Mouse (Mus musculus) c-Kit-negative CD71-positive TER-119-positive erythroid progenitor cells, embryonic 14.5 days (primary cell): ENCODE results near the gene Kalrn.

Experiments used
- DNase-seq: peaks from one replicate; pipeline ENCODE4 v3.0.0-alpha.2; 2013; ENCODE audit warnings: low read depth, low spot score

Kalrn gene

GRCm38 (mm10) chr16:34192959-34193842 lies 380.1 kb downstream of the Kalrn start:
- no peak for DNase-seq

DNA sequence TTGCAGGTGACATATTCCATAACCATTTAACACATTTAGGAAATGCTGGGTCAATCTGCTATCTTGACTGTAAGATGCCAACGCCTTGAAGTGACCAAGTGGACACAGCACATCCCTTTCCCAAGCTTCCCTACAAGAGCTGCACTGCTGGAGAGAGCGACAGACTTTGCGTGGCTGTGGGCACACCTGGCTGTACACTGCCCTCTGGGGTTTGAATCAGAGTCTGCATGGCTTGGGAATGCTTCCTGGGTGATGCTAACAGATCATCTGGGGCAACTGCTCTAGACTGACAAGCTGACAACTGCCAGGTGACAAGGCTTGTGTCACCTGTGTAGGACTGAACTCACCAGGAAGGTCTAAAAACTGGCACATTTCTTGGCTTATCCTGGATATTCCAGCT lies 388.6 kb downstream of the Kalrn start:
- DNase-seq, result no peak

GRCm38 (mm10) chr16:34183186-34183585 lies 390.1 kb downstream of the Kalrn start:
- no peak for DNase-seq

DNA sequence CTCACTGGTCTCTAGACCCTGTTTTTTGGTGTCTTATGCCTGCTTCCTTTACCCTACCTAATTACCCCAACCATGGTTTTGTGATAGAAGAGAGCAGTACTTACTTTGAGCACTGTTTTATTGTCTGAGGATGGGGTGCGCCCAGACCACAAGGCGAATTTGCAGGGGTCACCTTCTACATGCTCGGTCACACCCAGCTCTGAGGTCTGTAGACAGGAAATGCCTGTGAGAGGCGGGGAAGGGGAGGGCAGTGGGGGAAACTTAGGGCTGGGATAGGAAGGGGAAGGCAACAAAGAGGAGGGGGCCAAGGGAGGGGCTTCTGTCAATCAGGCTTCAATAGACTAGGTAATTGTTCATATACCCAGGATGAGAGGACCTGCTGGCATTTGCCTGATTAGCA lies 397.7 kb downstream of the Kalrn start:
- no peak for DNase-seq

DNA sequence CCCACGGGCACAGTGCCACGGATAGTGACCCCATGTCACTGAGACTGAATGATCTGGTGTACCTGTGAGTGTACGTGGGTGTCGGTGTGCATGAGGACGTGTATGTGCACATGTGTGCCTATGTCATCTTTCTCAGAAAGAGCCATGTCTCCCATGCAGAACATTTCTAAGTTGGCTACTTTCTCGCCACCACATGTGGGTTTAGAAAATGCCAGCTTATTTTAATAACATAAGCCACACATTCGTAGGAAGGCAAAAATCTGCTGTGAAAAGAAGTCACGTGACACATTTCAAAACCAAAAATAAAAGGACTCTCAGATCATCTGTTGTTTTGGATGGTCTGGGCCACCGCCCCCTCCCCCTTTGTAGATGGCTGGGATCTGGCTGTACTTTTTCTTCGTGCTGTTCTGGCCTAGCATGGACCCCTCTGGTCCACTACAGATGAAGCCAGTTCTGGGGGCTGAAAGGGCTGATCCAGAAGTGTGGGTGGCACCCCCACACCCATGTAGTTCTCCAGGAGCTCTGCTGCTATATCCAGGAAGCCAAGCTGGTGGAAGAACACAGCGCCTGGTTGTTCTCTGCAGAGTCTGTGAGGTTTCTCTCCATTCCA lies 400.7 kb downstream of the Kalrn start:
- no peak for DNase-seq

- DNase-seq, result no peak
Observed at GRCm38 (mm10) chr16:34167042-34167441, 406.3 kb downstream of the Kalrn start.

DNA sequence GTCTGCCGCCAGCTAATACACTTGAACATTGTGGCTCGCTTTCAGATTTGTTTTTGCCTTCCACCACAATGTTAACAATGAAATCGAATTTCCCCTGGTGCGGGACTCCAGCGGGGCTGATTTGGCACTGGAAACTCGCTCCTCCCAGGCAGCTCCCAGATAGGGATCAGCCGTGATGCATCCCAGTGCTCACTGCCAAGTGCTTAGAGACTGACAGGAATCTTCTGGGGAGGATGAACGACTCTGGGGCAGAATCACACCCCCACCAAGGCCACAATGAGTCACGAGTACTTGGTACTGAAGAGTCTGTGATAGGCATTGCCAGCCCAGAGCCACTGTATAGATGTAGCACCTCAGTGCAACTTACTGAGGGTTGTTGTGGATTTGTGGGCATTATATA lies 410.2 kb downstream of the Kalrn start:
- no peak for DNase-seq

- no peak for DNase-seq
Observed at GRCm38 (mm10) chr16:34159576-34159975, 413.8 kb downstream of the Kalrn start.

GRCm38 (mm10) chr16:34157386-34158135 lies 415.8 kb downstream of the Kalrn start:
- DNase-seq, result no peak

- no peak for DNase-seq
Observed at GRCm38 (mm10) chr16:34155696-34156095, 417.6 kb downstream of the Kalrn start.

GRCm38 (mm10) chr16:34154903-34155302 lies 418.4 kb downstream of the Kalrn start:
- no peak for DNase-seq

DNA sequence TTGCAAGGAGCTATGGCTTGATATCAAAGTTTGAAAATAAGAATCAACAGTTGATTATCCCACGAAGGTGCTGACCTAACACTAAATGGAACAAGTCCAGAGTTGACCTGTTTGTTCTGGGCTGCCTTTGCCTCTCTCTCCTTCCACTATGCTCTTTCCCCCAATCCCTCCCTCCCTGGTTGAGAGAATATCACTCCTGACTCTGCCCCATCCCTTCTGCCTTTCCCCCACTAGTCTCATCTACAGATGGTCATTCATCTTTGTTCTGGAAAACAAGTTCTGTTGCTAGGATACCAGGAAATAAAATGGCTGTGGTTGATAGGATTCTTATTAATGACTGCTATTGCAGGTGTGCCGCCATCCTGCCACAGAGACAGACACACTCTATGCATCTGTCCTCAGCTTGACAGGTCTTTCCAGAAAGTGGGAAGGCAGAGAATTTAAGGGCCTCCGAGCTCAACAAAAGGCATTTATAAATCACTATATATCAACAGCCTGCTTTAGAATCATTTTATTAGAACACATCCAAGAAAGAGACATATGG lies 421.7 kb downstream of the Kalrn start:
- no peak for DNase-seq

GRCm38 (mm10) chr16:34141670-34142069 lies 431.7 kb downstream of the Kalrn start:
- DNase-seq, result no peak

DNA sequence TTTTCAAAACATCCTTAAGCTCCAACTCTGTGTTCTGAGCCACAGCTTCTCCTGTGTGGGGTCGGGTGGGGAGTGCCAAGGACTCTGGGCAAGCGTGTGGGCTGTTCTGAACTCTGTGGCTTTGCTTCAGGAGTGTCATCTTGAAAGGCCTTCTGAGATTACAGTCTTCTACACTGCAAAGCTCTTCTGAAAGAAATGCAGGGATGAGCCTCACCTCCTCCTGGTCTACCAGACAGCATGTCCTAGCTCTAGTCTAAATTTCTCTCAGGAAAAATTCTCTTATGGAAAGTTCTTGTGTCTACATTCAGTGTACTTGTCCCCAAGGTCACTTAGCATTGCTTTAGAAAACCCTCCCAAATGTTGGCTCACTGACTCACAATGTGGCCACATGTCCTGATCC lies 438.3 kb downstream of the Kalrn start:
- DNase-seq, result no peak

GRCm38 (mm10) chr16:34134628-34135027 lies 438.7 kb downstream of the Kalrn start:
- no peak for DNase-seq

DNA sequence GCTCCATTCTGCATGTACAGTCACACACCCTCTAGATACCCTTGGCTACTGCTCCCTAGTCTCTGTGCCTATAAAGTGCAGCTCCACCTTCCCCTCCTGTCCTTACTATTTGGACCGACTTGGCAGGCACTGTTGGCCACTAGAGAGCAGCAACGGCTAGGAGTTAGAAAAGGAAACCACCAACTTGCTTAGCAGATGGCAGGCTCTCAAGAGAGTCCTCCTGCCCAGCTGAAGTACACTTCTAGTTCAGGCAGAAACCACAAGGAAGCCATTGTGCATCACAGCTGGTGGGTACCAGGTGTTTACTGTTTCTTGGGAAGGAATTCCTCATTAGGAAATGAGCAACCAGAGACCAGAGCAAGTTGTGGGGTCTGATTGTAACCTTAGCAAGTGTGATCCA lies 447.7 kb downstream of the Kalrn start:
- no peak for DNase-seq

GRCm38 (mm10) chr16:34122486-34122885 lies 450.8 kb downstream of the Kalrn start:
- DNase-seq, result no peak

- DNase-seq, result no peak
Observed at GRCm38 (mm10) chr16:34121288-34121687, 452.0 kb downstream of the Kalrn start.

DNA sequence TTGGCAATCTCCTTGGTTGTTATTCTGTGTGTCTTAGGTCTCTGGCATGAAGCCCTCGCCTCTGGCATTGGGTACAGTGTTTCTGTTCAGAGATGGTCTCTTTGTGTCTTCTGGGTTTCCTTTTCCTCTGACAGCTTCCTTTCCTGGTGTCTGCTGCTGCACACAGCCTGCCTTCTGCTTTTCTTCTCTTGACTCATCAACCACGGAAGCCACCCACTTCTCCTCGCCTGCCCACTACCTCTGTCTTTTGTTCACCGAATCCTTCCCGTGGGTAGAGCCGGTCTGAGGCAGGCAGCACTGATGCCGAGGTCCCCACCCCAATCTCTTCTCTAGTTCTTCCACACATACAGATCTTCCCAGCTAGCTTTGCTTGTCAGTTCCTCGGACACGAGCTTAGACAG lies 452.5 kb downstream of the Kalrn start:
- no peak for DNase-seq

GRCm38 (mm10) chr16:34119844-34120243 lies 453.5 kb downstream of the Kalrn start:
- DNase-seq, result no peak

DNA sequence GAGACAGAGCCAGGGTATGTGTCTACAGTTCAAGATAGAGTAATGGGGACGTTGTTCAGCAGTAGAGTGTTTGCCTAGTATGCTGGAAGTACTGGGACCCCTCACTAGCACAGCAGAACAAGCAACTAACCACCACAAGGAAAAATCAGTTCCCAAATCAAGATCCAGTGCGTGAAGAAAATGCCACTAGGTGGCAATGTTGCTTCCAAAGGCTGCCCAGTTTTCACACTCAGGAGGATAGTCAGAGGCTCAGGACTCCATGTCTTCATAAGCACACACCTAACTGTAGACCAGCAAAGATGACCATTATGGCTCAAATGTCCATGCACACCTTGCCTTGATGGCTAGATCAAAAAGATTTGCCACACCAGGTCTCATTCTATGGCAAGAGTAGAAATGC lies 454.0 kb downstream of the Kalrn start:
- no peak for DNase-seq

- DNase-seq, result peak; percentile 17
Observed at GRCm38 (mm10) chr16:34114665-34115064, 458.7 kb downstream of the Kalrn start.
